Mouse (Mus musculus): ENCODE measurements around the gene Dnah6. TPM values are rescaled to one million over a fixed set of nuclear protein-coding genes. Genes with fewer than 3 reads are reported as not detected.

Dnah6 gene
- polyA plus RNA-seq, 1 experiment: 0.04 TPM

DNA sequence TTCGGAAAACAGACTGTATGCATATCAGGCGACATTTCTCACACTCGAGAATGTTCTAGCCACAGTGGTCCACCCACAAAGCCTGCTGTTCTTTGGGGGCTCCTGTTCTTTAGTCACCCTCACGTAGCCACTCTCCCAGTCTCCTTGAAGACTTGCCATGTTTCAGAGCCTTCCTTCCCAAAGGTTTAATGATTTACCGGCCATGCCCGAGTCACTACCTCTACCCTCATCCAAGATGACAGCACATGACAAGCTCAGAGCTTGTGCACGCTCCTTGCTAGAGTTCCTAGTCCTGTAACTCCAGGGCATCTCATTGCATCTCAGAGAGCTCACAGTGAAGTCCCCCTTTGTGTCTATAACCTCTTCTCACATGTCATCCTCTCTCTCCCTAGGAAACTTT lies 174.2 kb downstream of the Dnah6 start:
- no peaks in the 10 kb centered on the region for H3K4me1 ChIP-seq (ENCODE audit: control insufficient read depth, insufficient read depth, insufficient read length, low read length)
- no peak overlapping the region for H3K27ac ChIP-seq (ENCODE audit: insufficient read depth, low read depth, low read length)
- 44% methylated on average over 7 of the region's 7 CpGs for WGBS
- H3K4me3 ChIP-seq (ENCODE audit: low read depth, low read length): no peak overlapping the region
- no peaks in the 10 kb centered on the region for H3K36me3 ChIP-seq (ENCODE audit: control insufficient read depth, insufficient read depth, low read length)
- TF ChIP-seq CTCF (IDR thresholded peaks at IDR 0.05; ENCODE audit: extremely low read depth, insufficient read length, insufficient replicate concordance, low read depth, low read length): no peak
- no peaks in the 10 kb centered on the region for H3K27me3 ChIP-seq (ENCODE audit: control insufficient read depth, insufficient read depth, low read length)

DNA sequence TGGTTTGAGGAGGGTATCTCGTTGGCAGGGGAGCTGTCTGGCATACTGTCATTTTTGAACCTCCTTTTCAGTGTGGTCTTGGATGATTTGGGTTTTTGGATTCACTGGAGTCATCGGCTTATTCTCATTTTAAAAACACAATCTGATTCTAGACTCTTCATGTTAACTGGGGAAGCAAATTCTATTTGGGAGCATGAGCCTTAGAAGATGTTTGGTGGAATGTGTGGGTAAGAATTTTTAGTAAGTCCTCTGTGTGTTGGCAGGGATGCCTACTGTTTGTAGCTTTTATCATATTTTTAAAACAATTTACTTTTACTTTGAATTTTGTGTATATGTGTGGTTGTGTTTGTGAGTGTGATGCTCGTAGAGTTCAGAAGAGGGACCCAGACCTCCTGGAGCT lies 175.5 kb downstream of the Dnah6 start:
- H3K27ac ChIP-seq (ENCODE audit: insufficient read depth, low read depth, low read length): no peak overlapping the region
- TF ChIP-seq CTCF (IDR thresholded peaks at IDR 0.05; ENCODE audit: extremely low read depth, insufficient read length, insufficient replicate concordance, low read depth, low read length) (no peak), POLR2A (IDR thresholded peaks at IDR 0.05; ENCODE audit: low read depth, low read length) (no peak)
- H3K4me3 ChIP-seq (ENCODE audit: low read depth, low read length): no peak overlapping the region
- H3K27me3 ChIP-seq (ENCODE audit: control insufficient read depth, insufficient read depth, low read length): no peaks in the 10 kb centered on the region
- H3K36me3 ChIP-seq (ENCODE audit: control insufficient read depth, insufficient read depth, low read length): no peaks in the 10 kb centered on the region
- H3K4me1 ChIP-seq (ENCODE audit: control insufficient read depth, insufficient read depth, insufficient read length, low read length): no peaks in the 10 kb centered on the region
- WGBS: 83% methylated on average over 3 of the region's 3 CpGs

DNA sequence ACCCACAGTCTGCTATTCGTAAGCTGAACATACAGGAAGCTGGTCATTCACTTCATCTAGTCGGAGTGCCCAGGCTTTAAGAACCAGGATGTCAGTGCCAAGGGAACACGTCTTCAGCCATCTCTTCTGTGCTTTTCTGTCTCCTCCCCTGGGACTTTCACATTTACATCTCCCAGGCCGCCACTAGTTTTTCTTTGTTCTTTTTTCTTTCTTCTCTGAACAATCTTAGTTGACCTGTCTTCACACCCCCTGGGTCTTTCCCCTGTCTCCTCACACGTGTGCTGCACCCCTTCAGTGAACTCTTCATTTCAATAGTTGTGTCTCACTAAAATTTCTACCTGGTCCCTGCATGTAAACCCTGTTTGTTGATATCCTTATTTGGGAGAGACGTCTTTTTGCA lies 179.2 kb downstream of the Dnah6 start:
- TF ChIP-seq POLR2A (IDR thresholded peaks at IDR 0.05; ENCODE audit: low read depth, low read length): no peak
- no peaks in the 10 kb centered on the region for H3K36me3 ChIP-seq (ENCODE audit: control insufficient read depth, insufficient read depth, low read length)
- no peak overlapping the region for H3K27ac ChIP-seq (ENCODE audit: insufficient read depth, low read depth, low read length)
- H3K4me1 ChIP-seq (ENCODE audit: control insufficient read depth, insufficient read depth, insufficient read length, low read length): no peaks in the 10 kb centered on the region
- no peaks in the 10 kb centered on the region for H3K27me3 ChIP-seq (ENCODE audit: control insufficient read depth, insufficient read depth, low read length)
- H3K4me3 ChIP-seq (ENCODE audit: low read depth, low read length): no peak overlapping the region
- WGBS: 72% methylated on average over 6 of the region's 6 CpGs

DNA sequence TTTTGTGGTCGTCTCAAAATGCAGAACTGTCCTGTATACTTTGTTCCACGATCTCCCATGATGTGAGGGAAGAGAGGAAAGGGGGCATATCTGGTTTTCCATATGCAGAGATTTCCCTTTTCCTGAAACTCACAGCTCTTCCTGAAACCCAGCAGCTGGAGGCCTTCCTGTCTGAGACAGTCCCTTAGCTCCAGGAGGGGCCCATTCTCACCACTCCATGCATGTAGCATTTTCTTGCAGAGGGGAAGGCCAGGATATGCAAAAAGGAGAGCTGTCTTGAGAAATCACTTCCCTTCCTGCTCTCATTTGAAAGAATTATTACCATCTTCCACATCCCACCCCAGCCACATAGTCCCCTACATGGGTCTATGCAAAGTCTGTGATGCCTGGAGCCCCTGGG lies 183.2 kb downstream of the Dnah6 start:
- no peak overlapping the region for H3K27ac ChIP-seq (ENCODE audit: insufficient read depth, low read depth, low read length)
- H3K4me1 ChIP-seq (ENCODE audit: control insufficient read depth, insufficient read depth, insufficient read length, low read length): no peaks in the 10 kb centered on the region
- no peaks in the 10 kb centered on the region for H3K36me3 ChIP-seq (ENCODE audit: control insufficient read depth, insufficient read depth, low read length)
- H3K27me3 ChIP-seq (ENCODE audit: control insufficient read depth, insufficient read depth, low read length): no peaks in the 10 kb centered on the region
- no peak overlapping the region for H3K4me3 ChIP-seq (ENCODE audit: low read depth, low read length)
- WGBS: 75% methylated on average over 2 of the region's 2 CpGs
- TF ChIP-seq POLR2A (IDR thresholded peaks at IDR 0.05; ENCODE audit: low read depth, low read length) (no peak), CTCF (IDR thresholded peaks at IDR 0.05; ENCODE audit: extremely low read depth, insufficient read length, insufficient replicate concordance, low read depth, low read length) (no peak)

DNA sequence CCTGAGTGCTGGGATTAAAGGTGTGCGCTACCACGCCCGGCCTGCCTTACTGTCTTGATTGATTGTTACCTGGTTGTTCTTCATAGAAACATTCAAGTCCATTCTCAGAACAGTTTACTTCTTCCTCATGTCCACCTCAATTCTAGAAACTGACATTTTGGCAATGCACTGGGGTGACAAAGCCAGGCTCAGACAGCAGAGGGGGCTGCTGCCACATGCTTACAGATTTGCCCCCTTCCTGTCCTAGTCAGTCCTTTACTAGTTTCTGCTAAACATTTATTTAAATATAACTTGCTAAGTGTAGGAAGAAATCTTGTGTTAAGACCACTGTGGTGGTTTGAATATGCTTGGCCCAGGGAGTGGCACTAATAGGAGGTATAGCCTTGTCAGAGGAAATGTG lies 192.6 kb downstream of the Dnah6 start:
- Histone ChIP-seq H3K4me3 (ENCODE audit: low read depth, low read length) (no peak overlapping the region), H3K27me3 (ENCODE audit: control insufficient read depth, insufficient read depth, low read length) (no peaks in the 10 kb centered on the region), H3K36me3 (ENCODE audit: control insufficient read depth, insufficient read depth, low read length) (no peaks in the 10 kb centered on the region), H3K4me1 (ENCODE audit: control insufficient read depth, insufficient read depth, insufficient read length, low read length) (no peaks in the 10 kb centered on the region), H3K27ac (ENCODE audit: insufficient read depth, low read depth, low read length) (no peak overlapping the region)
- TF ChIP-seq POLR2A (IDR thresholded peaks at IDR 0.05; ENCODE audit: low read depth, low read length): no peak
- no peak for TF ChIP-seq CTCF (IDR thresholded peaks at IDR 0.05; ENCODE audit: extremely low read depth, insufficient read length, insufficient replicate concordance, low read depth, low read length)
- 96% methylated on average over 3 of the region's 3 CpGs for WGBS

DNA sequence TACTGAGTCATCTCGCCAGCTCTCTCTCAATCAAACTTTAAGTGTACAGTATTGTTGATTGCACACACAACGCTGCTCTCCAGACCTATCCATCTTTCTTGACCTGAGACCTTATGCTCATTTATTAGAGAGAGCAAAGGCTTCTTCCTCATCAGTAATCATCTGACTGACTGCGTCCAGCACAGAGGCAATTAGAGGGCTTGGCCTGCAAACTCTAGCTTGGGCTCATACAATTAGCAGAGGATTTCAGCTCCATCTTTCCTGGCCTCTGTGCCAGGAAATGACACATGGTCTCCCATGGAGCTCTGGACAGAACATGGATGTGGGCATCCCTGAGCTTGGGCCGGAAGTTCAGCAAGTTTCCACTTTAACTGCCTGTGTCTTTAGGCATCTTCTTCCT lies 193.6 kb downstream of the Dnah6 start:
- Histone ChIP-seq H3K36me3 (ENCODE audit: control insufficient read depth, insufficient read depth, low read length) (no peaks in the 10 kb centered on the region), H3K27me3 (ENCODE audit: control insufficient read depth, insufficient read depth, low read length) (no peaks in the 10 kb centered on the region), H3K4me1 (ENCODE audit: control insufficient read depth, insufficient read depth, insufficient read length, low read length) (no peaks in the 10 kb centered on the region), H3K27ac (ENCODE audit: insufficient read depth, low read depth, low read length) (no peak overlapping the region), H3K4me3 (ENCODE audit: low read depth, low read length) (no peak overlapping the region)
- no peak for TF ChIP-seq CTCF (IDR thresholded peaks at IDR 0.05; ENCODE audit: extremely low read depth, insufficient read length, insufficient replicate concordance, low read depth, low read length)
- 67% methylated on average over 4 of the region's 4 CpGs for WGBS

DNA sequence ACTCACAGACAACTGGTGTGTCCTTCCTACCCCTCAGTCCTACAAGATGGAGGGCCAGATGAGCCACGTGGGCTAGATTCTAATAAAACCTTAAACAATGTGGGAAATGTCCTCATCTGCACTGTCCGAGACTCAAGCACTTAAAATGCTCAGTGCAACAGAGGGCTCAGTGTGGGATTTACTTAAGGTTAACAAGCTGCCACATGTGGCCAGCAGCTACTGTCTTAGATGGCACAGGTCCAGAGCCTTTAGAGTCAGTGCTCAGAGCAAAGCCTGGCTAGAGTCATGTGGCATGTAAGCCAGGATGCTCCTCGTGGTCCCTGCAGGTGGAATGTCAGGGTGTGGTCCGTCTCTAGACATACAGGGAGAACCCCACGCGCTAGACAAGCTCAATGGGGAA lies 194.6 kb downstream of the Dnah6 start:
- H3K27me3 ChIP-seq (ENCODE audit: control insufficient read depth, insufficient read depth, low read length): no peaks in the 10 kb centered on the region
- no peak overlapping the region for H3K4me3 ChIP-seq (ENCODE audit: low read depth, low read length)
- no peaks in the 10 kb centered on the region for H3K4me1 ChIP-seq (ENCODE audit: control insufficient read depth, insufficient read depth, insufficient read length, low read length)
- TF ChIP-seq POLR2A (IDR thresholded peaks at IDR 0.05; ENCODE audit: low read depth, low read length) (no peak), CTCF (IDR thresholded peaks at IDR 0.05; ENCODE audit: extremely low read depth, insufficient read length, insufficient replicate concordance, low read depth, low read length) (no peak)
- no peak overlapping the region for H3K27ac ChIP-seq (ENCODE audit: insufficient read depth, low read depth, low read length)
- H3K36me3 ChIP-seq (ENCODE audit: control insufficient read depth, insufficient read depth, low read length): no peaks in the 10 kb centered on the region
- WGBS: 67% methylated on average over 6 of the region's 6 CpGs

DNA sequence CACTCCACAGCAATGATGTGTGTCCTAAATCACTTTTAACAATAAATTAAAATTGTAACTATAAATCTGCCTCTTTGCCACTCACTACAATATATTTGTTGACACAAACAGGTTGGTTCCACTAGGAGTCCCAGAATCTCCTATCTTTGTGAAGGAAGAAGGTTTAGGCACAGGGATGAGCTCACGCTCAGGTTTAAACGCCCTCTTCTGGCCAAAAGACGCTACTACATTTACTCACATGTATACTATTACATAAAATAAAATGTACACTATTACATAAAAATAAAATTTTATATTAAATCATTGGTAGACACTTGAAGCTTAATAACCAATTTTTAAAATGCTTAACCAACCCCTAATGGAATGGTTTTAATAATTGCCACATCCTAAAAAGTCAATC lies 201.4 kb downstream of the Dnah6 start:
- no peaks in the 10 kb centered on the region for H3K27me3 ChIP-seq (ENCODE audit: control insufficient read depth, insufficient read depth, low read length)
- TF ChIP-seq CTCF (IDR thresholded peaks at IDR 0.05; ENCODE audit: extremely low read depth, insufficient read length, insufficient replicate concordance, low read depth, low read length): no peak
- no peak for TF ChIP-seq POLR2A (IDR thresholded peaks at IDR 0.05; ENCODE audit: low read depth, low read length)
- H3K36me3 ChIP-seq (ENCODE audit: control insufficient read depth, insufficient read depth, low read length): no peaks in the 10 kb centered on the region
- no peaks in the 10 kb centered on the region for H3K4me1 ChIP-seq (ENCODE audit: control insufficient read depth, insufficient read depth, insufficient read length, low read length)
- no peak overlapping the region for H3K27ac ChIP-seq (ENCODE audit: insufficient read depth, low read depth, low read length)
- 1% methylated on average over 3 of the region's 3 CpGs for WGBS
- H3K4me3 ChIP-seq (ENCODE audit: low read depth, low read length): no peak overlapping the region
